Mouse (Mus musculus) layer of hippocampus, adult 8-10 months (tissue): ENCODE measurements at regions not wholly inside any gene's neighbourhood (a gene's known extent, or its start where the extent isn't known, plus 50 kb on each side); places are given as distances from the start of the nearest gene placed in this dataset.
A peak's percentile ranks its signal among the peaks of the same experiment; 100 is the strongest.
"Not testable (repeated sequence)": the region's sequence is repeated elsewhere in the genome, so short reads cannot be mapped to it uniquely, and the experiment has no call there.

Source experiments
- DNase-seq, 2 experiments: peaks; one replicate each; pipeline ENCODE4 v3.0.0; 2022; ENCODE audit warnings: low spot score in 2 of 2

GRCm38 (mm10) chr11:41261254-41261653 is 506.1 kb upstream of the Ccng1 start:
- DNase-seq = no peak

GRCm38 (mm10) chr11:41259915-41260619 is 505.0 kb upstream of the Ccng1 start:
- DNase-seq = peak in 1 of 2 experiments; percentile 8

GRCm38 (mm10) chr11:41214501-41214900 is 459.4 kb upstream of the Ccng1 start:
- DNase-seq = not testable (repeated sequence)

GRCm38 (mm10) chr11:41202228-41202627 is 447.1 kb upstream of the Ccng1 start:
- no peak for DNase-seq

- no peak for DNase-seq
Measured at GRCm38 (mm10) chr11:41193981-41194380, 438.9 kb upstream of the Ccng1 start.

- no peak for DNase-seq
Measured at GRCm38 (mm10) chr11:41160492-41161175, 405.5 kb upstream of the Ccng1 start.

GRCm38 (mm10) chr11:41159927-41160326 is 404.8 kb upstream of the Ccng1 start:
- DNase-seq = no peak

- peak; percentile 18 to 21 for DNase-seq
Measured at GRCm38 (mm10) chr11:41158761-41159596, 403.9 kb upstream of the Ccng1 start.

- no peak for DNase-seq
Measured at GRCm38 (mm10) chr11:41157321-41157720, 402.2 kb upstream of the Ccng1 start.
